Mouse (Mus musculus) gastrocnemius, postnatal 25 days (tissue): ENCODE results near the gene Csad. TPM values are rescaled to one million over a fixed set of nuclear protein-coding genes. Genes with fewer than 3 reads are reported as not detected.
A peak's percentile ranks its signal among the peaks of the same experiment; 100 is the strongest.

Experiments used
- DNase-seq: peaks from one replicate; pipeline ENCODE4 v3.0.0; 2022
- long read RNA-seq, 2 experiments: library from polyadenylated mRNA; stranded (forward); transcript quantifications; one replicate each; pipeline ENCODE4 v2.0.0; 2021
- total RNA-seq, 2 experiments: library from RNA; stranded (reverse); gene quantifications; 1 replicate in 1 of 2; 2 replicates in 1 of 2; pipeline ENCODE4 v1.2.3; 2021

Gene Csad
- 10 to 100 TPM; 10.4 to 16.7 TPM for total RNA-seq
- long read RNA-seq, experiment 1, result 0 reads
- long read RNA-seq, experiment 2, partial matches to known transcripts, result 0 of 8 reads
- long read RNA-seq, experiment 2, other reads (novel, unspliced or antisense), result 8 of 8 reads

DNA sequence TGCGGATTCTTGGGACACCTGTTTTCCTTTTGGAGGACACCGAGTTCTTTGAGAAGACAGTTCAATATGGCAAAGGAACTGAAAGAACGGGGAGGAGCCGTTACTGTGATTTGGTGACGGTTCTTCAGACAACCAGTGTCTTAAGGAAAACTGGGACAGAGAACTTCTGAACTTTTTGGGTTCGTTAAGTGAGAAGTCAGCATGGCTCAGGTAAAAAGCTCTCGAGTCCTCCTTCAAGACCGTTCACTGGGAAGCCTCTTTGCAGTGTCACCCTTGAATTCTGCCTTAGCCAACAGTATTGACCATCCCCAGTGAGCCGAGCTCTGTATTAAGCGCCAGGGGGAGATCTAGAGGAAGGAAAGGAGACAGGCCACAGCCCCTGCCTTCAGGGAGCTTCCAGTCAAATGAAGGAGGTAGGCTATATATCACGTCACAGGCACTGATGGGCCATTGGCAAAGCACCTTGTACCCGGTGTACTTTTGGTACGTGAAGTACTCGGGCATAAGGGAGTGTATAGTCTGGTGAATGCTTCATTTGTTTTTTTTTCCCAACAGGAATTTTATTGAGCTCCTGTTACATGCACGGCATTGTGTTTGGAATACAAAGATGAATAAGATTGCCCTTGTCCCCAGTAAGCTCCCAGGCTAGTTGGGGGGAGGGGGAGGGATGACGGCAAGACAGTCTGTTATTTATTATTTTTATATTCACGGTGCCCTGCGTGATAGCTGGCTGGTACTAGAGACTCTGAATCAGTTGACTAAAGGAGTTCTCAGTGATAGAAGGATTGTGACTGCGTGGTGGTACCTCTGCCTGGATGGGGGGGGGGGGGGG, at the start of gene Csad:
Csad (minus strand) TSS at position 51 of the 832 bp plus-strand sequence.
- no peak for DNase-seq

DNA sequence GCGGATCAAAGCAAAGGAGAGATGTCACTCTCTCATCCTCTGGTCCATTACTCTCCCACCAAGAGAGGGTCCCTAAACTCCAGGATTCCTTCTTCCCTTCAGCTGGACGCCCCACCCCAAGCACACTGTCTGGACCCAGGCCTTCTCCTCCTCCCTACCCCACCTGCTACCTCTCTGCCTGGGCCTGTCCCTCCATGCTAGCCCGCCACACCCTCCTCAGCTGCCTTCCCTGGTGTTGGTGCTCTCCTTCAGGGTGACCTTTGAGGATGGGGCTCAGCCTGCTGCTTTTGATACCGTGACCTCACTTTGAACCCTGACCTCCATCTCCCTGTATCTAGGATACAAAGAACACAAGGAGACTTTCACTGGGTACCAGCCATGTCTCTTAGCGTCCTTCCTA, 46.0 kb upstream of the Csad start:
- no peak for DNase-seq

DNA sequence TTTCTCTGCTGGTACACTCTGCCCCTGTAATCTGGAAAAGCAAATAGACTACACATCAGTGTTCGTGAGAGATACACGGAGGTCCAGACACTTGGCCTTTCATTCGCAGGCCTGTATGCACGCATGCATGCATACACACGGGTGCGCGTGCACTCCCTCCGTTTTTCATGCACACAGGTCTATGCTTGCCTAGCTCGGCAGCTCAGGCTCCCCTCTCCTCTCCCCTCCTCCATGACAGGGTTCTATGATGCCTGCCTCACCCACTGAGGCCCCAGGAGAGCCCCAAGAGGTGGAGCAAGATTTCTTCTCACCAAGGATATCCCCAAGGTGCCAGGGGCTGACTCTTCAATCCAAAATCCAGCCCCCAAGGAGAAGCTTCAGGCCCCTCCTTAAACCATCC, 45.4 kb upstream of the Csad start:
- no peak for DNase-seq

DNA sequence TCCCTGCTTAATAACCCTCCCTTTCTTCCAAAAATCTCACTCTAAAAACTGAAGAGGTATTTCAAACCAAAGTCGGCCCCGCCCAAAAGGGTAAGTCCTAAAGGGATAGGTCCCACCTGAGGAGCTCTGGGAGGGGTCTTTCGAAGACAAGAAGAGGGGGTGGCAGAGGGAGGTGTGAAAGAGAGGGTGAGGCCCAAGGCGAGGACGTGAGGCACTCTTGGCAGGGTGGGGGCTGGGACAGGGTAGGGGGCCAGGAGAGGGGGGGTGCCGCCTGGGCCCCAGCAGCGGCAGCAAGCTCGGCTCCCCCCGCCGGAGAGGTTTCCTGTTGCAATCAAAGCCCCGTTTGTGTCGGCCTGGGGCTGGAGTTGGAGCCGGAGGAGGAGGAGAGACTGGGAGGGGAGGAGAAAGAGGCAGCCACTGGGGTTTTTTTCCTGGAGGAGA, 44.7 kb upstream of the Csad start:
- no peak for DNase-seq

DNA sequence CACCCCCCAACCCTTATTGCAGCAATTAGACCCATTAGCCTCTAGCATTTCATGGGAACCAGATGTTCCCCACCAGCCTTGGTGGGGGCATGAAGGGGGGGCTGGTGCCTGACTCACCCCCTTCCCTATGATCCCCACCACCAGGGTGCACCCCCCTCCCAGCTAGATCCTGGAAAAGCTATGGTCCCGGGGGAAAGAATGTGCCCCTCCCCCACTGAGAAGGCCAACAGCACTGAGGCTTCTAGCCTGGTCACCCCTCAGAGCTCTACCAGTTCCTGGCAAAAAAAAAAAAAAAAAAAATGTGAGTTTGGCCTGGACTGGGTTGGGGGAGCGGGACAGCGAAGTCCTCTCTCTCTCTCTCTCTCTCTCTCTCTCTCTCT, 44.3 kb upstream of the Csad start:
- DNase-seq, result no peak

DNA sequence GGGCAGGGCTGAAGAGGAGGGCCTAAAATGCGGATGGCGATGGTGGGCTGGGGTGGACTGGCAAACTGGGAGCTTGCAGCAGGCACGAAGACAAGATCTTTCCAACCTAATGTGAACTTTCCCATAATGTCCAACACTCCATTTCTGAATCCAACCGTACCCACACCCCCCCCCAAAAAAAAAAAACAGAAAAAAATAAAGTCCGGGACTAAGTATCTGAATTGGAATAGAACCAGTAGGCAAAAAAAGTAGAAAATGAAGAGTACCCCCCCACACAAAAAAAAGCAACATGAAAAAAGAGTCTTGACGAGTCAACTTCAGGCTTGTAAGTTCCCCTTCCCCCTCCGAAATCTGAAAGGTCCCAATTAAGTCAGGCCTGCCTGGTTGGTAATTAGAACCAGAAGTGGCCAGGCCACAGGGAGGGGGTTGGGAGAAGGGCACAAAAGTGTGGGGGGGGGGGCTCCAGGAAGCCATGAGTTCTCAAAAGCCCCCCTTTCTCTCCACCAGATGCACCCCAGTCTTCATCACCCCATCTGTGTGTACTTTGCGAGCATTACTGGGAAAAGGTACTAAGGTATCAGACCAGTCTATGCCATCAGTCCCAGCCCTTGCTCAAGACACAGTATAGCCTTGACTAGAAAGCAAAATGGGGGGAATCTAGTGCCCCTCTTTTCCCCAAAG, 43.7 kb upstream of the Csad start:
- no peak for DNase-seq

DNA sequence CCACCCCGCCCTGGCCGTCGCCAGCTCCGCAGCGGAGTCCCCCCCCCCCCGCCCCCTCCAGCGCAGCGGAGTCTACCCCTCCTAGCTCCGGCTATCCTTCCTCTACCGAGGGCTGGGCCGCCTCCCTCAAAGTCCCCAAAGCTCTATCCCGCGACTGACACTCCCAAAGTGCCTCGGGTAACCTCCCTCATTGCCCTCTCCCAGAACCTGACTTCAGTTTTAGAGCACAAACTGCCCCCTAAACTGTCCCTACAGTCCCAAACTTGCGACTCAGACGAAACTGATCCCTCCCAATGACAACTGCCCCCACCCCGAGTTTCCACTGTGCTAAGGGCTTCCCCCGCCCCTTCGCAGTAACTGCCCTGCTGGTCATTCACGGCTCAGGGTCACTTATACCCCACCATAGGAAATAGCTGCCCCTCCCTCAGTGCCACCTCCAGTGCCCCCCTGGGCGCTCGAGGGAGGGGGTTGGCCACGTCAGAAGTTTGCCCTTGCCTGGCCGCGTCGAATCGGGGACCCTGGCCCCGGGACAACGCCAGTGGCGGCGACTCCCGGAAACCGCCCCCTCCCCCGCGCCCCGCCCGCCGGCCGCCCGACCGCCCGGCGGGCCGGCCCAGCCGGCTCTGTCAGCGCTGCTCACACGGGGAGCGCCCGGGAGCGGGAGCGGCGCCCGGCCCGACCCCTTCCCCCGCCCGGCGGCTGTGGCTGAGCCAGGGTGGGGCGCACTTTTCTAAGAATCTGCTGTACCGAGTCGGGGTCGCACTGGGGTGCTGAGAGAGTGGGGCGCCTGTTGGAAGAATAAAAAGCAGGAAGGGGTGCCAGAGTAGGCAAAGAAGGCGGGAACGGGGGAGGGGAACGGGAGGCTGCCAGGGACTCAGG, 43.0 kb upstream of the Csad start:
- DNase-seq, result peak; percentile 83

DNA sequence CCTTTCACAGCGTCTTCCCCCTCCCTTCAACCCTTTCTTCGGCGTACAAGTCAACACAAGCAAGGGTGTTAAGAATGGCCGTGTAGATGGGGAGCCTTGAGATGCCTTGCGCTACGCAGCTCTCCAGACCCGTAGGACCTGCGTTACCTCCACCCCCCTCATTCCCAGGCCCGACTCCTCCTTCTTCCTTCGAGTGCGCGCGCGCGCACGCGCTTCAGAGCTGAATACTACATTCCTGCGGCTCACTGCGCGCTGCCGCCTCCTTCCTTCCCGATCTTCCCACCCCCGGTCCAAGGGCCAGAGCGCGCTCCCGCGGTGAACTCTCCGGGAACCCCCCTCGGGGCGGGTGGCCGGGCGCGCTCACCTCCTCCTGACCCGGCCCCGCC, 42.3 kb upstream of the Csad start:
- DNase-seq, result peak; percentile 98

DNA sequence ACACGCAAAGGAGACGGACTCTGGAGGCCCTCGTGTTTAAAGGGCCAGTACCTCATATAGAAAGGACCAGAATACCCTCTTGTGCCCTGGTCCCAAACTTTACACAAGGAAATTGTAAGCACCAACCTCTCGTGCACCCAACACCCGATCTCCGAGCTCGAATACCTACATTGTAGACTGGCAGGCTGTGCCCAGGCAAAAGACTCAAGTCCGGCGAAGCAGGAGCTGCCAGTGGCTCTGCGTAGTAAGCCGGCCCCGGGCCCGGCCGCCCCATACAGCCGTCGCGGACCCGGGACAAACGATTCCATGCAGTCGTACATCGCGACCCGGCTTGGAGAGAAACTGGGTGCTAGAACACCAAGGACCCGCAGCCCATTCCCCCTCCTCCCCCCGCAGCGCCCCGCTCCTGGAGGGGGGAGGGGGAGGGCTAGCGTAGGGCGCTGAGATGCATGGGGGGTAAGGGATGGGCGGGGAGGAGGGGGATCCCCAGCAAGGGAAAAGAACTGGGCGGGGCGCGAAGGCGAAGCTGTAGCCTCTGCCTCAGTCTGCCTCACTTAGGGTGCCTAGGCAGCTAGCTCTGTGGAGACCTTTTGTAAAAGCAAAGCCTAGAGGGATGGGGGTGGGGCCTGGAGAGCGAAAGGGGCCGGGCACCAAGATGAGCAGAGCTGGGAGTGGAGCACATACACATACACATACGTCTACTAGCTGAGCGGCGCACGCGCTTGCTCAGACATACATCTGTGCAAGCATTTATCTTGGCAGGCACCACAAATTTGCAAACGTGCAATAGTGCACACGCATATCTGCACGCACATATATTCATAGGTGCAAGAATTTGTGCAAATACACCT, 41.6 kb upstream of the Csad start:
- DNase-seq, result peak; percentile 82

DNA sequence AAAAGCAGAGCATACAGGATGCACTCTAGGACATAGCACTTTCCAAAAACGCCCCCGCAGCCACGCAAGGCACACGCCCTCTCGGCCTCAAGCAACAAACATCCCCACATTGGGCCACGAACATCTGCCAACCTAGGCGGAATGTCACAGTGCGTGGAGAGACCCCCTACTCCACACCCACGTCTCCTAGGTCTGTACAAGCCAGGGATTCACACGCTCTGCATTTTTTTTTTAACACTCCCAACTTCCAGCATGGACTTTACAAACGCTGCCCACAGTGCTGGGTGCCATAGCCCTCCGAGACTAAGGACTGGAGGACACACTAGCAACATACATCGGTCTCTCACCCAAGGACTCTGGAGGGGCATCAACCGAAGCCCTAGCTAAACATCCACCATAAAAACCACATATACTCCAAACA, 40.9 kb upstream of the Csad start:
- no peak for DNase-seq

DNA sequence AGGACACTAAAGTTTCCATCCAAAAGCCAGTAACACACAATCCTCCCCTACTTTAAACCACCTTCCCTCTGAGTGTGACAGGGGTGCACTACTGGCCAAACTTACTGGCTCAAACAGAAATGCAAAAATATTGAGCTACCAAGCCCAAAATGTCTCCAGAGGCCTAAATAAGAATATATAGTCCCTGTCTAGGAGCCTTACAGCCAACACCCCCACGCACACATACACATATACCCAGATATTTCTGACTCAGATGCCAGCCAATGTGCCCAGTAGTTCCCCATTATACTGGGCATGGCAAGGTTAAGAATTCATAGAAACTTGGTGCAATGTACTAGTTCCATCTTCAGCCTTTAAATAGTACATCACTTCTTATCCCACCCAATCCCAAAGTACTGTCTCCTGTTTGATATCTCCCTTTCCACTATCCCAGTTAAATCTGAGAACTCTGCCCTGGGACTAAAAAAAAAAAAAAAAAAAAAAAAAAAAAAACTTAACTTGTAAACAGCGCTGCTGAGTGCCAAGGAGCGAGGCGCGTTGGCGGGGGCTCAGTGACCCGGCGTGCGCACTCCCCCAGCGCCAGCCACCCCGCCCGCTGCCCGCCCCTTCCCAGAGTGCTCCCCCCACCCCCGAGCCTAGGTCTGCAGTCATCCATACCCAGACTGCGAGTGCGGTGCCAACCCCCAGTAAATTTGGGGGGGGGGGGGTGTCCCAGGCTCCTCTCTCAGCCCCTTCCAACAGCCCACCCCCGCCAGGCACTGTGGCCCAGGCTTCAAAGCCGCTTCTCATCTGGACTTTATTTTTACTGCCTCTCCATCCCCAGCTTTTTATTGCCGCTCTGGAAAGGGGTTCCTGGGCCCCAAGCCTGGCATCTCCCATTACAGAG, 40.0 kb upstream of the Csad start:
- DNase-seq, result peak; percentile 63

DNA sequence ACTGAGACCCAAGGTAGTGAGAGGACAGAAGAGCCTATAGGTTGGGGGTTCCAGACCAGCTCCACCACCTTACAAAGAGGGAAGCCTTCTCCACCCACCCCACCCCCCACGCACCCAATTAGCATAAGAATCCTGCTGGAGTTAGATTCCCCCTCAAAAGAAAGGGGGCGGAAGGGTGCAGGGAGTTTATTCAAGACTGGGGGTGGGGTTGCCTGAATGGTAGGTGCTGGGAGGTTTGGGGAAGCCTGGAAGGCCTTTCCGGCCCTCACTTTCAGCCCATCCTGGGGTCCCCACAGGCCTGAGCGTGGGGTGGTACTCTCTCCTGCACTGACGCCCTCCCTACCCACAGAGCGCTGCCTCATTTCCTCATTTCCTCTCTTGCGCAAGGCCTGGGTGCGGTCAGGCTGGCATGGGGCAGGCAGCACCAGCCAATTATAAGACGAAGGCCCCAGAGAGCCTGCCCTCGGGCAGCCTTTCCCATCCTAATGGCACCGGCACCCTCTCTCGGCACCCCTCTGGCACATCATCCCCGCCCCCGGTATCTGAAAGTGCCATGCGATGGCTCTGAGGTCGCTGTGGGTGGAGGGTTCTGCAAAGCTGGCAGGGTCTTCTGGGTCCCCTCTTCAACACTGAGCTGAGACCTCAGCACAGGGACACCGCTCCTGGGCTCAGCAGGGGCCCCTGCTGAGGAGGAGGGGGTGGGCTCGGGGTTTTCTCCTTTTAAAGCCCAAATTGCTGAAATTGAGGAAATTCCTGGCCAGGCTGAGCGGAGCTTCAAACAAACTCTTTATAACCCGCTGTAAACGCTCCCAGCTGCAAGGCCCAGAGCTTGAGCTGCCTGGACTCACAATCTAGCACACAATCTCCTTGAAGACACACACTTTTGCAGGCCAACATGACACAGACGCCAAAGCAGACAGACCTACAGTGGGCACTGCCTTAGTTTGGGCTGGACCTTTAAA, 39.0 kb upstream of the Csad start:
- DNase-seq, result peak; percentile 65

DNA sequence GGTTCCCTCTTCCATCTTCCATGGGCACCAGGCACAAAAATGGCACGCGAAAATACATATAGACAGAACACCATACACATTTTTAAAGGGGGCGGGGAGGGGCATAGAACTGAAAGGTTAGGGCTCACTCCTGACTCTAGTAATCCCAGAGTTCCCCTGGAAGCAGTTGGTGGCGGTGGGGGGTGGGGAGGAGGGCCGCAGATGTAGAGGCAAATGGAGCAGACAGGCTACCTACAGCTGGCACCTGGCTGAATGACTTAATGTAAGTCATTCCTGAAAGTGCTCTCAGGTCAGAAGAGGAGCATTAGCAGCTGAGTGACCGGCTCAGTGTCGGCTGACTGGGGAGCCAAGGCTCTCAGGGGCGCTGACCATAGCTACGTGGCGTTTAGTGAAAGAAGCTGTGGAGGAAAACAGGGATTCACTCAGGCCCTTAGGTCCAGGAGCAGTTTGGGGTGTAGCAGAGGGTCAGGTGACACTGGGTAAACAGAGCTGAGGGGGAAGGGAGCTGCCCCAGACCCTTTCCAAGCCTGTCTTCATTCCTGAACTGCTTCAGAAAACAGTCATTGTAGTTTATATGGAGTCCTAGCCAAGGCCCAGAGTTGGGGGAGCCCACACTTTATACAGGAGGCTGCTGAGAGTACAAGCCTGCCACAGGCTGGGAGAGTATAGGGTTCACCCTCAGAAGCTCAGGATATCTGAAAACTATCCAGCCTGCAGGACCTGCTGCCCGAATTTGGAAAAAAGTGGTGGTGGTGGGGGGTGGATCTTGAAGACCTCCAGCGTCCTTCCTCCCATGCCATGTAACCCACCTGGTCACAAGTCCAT, 38.1 kb upstream of the Csad start:
- DNase-seq, result no peak

DNA sequence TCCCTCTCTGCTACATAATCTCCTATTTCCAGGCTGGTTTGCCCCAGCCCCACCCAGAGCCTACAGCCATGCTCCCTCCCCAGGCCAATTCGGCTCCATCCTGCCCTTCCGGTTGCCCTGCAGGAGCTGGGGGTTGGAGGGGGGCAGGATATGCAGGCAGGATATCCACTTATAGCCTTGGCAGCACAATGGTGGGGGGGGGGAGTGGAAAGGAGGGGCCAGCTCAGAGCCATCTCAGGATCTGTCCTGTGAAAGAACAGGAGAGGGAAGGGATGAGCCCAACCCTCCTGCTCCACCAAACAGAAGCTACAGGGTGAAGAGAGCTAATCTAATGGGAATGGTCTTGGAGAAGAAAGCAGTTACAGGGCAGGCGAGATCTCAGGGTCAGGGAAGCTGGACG, 36.1 kb upstream of the Csad start:
- DNase-seq, result peak; percentile 45

DNA sequence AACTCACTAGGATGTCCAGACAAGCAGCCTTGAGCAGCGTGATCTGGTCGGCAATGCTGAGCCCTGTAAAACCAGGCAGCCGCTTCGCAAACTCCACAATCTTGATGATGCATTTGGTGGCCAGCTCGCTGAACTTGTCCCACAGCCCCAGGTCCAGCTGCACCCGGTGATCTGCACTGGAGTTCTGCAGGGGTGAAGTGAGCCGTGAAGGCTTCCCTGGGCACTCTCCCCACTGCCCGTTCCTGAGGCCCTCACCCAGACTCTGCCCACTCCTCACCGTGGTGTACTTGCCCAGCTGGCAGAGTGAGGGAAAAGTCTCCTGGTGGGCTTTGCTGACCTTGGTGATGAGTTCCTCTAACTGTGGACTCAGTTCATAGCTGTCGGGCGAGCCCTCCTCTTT, 35.3 kb upstream of the Csad start:
- DNase-seq, result no peak

DNA sequence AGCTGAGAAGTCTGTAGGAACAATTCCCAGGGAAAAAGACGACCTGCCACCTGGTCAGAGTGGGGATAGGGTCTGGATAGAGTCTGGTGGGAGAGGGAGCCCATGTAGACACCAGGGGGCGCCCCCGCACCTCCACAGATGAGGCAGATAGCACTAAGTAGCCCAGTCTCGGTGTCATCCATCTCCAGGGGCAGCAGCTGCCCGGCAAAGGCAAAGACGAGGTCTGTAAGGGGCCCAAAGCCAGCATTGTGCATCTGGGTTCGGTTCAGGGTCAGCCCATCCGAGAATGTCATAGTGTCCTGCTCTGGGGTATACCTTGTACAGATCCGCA, 34.7 kb upstream of the Csad start:
- peak; percentile 62 for DNase-seq

DNA sequence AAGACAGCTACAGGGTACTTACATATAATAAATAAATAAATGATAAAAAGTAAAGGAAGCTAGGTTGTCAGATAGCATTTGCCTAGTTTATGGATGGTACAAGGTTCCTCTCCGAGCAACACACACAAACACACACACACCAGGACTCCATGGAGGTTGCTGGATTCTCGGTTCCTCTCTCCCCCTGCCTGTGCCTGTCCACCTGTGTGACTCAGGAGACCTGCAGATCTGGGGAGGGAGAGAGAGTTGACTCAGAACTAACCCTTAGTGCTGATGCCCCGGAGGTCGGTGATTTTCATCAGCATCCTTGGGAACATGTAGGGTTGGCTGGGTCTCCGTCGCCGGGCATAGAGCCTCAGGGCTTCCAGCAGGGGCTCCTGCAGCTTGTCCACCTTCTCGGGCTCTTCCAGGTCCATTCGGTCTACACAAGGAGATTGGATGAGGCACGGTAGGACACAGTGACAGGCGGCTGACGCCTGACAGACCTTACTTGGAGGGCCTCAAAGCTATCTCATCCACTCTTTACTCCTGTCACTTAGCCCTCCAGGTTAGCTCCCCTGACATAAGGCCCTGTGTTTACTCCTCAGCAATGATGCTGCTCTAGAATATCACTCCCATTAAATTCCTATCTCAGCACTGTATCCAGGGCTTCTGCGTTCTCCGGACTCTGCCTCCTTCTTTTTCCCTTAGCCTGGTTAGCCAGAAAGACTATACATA, 34.2 kb upstream of the Csad start:
- DNase-seq, result no peak
